Mouse (Mus musculus) bone marrow macrophage, adult 2 months (primary cell): ENCODE data around the gene Zcchc4.

ENCODE experiments used
- CTCF ChIP-seq: IDR thresholded peaks from 2 replicates; pipeline ENCODE4 v1.5.1; 2012; ENCODE audit warnings: low read depth, mild to moderate bottlenecking, low read length, moderate library complexity
- POLR2A ChIP-seq: IDR thresholded peaks from 2 replicates; pipeline ENCODE4 v1.6.1; 2012; ENCODE audit warnings: mild to moderate bottlenecking, low read depth, low read length, borderline replicate concordance

- no peak for TF ChIP-seq CTCF
- no peak for TF ChIP-seq POLR2A
Observed at GRCm38 (mm10) chr5:52871986-52872385, 96.8 kb downstream of the Zcchc4 start.
